Mouse (Mus musculus) layer of hippocampus, adult 2 months (tissue): ENCODE results near the gene Gm38431. TPM values are rescaled to one million over a fixed set of nuclear protein-coding genes. Genes with fewer than 3 reads are reported as not detected.

Source experiments
- DNase-seq, 2 experiments: peaks; one replicate each; pipeline ENCODE4 v3.0.0; 2022; ENCODE audit warnings: low spot score in 2 of 2
- H3K27ac ChIP-seq: fragments of 200-600 bp; 2 replicates; pipeline ENCODE4 v1.8.1; 2022
- H3K4me3 ChIP-seq: fragments of 200-600 bp; 2 replicates; pipeline ENCODE4 v1.8.1; 2022; ENCODE audit warnings: mild to moderate bottlenecking
- CTCF ChIP-seq: fragments of 200-600 bp; conservative IDR thresholded peaks from 2 replicates; pipeline ENCODE4 v1.8.1; 2022; ENCODE audit warnings: antibody characterized with exemption, mild to moderate bottlenecking, moderate library complexity
- total RNA-seq, 2 experiments: library from RNA; stranded (reverse); gene quantifications; 2 replicates each; pipeline ENCODE4 v1.2.3; 2021

The Gm38431 gene
- total RNA-seq, 2 experiments from 2014 or later = 2.9 to 3.8 TPM

DNA sequence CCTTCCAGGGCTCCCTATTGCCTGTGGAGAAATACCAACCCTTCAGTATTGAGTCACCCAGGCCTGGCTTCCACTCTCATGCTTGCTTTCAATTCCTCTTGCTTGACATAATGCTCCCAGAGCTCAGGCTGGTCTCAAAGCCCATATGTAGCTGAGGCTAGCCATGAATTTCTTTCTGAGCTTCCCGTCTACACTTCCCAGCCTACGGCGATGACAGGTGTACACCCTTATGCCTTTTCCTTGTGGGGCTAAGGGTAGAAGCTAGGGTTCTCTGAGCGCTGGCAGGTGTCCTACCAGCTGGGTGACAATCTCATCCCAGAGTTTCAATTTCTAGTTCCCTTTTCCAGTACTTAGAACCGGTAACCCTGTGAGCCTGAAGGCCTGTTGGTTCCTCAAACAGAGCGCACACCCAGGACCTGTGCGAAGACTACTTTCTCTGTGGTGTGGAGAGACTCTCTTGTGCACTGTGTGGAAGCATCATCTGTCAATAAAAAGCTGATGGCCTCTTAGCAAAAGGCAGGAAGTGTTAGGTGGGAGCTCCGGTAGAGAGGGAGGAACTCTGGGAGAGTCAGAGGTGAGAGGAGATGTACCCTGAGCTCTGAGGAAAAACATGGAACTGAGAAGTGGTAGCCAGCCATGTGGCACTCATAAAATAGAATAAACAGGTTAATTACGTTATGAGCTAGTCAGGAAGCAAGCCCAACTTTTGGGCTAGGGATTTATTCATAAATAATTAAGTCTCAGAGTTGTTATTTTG is 33.9 kb upstream of the Gm38431 start:
- DNase-seq = no peak
- Histone ChIP-seq H3K4me3 (no peak overlapping the region), H3K27ac (no peak overlapping the region)
- no peak for TF ChIP-seq CTCF

DNA sequence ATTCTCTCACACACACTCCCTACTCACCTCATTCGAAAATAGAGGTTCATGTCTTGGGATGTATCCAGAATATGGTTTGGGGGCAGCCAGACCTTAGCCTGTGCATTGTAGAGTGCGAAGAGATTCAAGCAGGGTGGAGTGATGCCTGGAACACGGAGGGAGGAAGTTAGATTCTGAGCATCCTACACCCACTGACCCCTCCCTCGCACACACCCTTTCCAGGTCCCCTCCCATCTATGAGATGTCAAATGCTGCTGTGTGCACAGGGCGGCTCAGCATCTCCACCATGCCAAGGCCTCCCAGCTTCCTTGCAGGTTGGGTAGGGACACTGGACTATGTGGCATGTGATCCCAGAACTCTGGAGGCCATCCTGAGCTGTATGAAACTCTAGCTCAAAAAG is 33.0 kb upstream of the Gm38431 start:
- no peak overlapping the region for H3K4me3 ChIP-seq
- no peak for TF ChIP-seq CTCF
- no peak for DNase-seq
- H3K27ac ChIP-seq = no peak overlapping the region

GRCm38 (mm10) chr9:21121483-21121882 is 29.7 kb upstream of the Gm38431 start:
- Histone ChIP-seq H3K27ac (no peak overlapping the region), H3K4me3 (no peak overlapping the region)
- DNase-seq = no peak
- TF ChIP-seq CTCF = no peak

DNA sequence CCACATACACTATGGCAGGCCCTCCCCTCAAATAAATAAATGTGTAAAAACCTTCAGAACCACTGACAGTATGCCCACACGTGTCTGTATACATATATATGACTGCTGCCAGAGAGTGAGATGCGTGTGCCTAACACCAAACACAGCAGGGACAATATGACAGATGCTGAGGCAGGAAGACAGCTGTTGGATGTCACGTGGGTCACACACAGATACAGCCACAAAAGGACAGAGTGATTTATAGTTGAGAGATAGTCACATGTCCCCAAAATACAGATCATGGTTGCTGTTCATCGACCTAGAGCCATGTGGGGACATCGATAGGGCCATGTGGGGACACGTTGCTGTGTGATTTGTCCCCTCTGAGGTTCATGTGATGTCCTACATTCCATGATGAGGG is 25.3 kb upstream of the Gm38431 start:
- Histone ChIP-seq H3K27ac (no peak overlapping the region), H3K4me3 (no peak overlapping the region)
- TF ChIP-seq CTCF = no peak
- no peak for DNase-seq

GRCm38 (mm10) chr9:21115105-21115504 is 23.3 kb upstream of the Gm38431 start:
- no peak for DNase-seq
- H3K4me3 ChIP-seq = no peak overlapping the region
- H3K27ac ChIP-seq = no peak overlapping the region
- TF ChIP-seq CTCF = no peak

- H3K27ac ChIP-seq = peak overlapping the region; percentile 39; the same call in 1 of the 2 replicates
- no peak overlapping the region for H3K4me3 ChIP-seq
- no peak for TF ChIP-seq CTCF
- no peak for DNase-seq
Measured at GRCm38 (mm10) chr9:21114190-21114589, 22.4 kb upstream of the Gm38431 start.

DNA sequence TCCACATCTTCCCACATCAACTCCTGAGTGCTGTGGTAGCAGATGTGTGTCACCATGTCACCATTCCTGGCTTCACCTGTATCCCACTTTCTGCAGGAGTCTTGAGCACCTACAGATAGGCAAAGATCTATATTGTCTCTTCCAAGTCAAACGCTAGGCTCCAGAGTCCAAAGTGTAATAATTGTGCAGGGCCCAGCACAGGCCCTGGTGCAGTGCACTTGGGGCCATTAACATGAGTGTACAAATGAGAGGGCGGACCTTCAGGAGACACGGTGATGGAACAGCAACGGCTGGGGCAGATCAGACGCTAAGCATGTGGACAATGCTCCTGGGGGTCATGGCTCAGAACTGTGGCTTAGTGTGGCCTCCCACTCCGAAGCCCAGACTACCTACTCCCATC is 22.0 kb upstream of the Gm38431 start:
- H3K4me3 ChIP-seq = no peak overlapping the region
- no peak overlapping the region for H3K27ac ChIP-seq
- DNase-seq = no peak
- no peak for TF ChIP-seq CTCF

GRCm38 (mm10) chr9:21107607-21108237 is 15.9 kb upstream of the Gm38431 start:
- Histone ChIP-seq H3K4me3 (no peak overlapping the region), H3K27ac (no peak overlapping the region)
- no peak for TF ChIP-seq CTCF
- no peak for DNase-seq

DNA sequence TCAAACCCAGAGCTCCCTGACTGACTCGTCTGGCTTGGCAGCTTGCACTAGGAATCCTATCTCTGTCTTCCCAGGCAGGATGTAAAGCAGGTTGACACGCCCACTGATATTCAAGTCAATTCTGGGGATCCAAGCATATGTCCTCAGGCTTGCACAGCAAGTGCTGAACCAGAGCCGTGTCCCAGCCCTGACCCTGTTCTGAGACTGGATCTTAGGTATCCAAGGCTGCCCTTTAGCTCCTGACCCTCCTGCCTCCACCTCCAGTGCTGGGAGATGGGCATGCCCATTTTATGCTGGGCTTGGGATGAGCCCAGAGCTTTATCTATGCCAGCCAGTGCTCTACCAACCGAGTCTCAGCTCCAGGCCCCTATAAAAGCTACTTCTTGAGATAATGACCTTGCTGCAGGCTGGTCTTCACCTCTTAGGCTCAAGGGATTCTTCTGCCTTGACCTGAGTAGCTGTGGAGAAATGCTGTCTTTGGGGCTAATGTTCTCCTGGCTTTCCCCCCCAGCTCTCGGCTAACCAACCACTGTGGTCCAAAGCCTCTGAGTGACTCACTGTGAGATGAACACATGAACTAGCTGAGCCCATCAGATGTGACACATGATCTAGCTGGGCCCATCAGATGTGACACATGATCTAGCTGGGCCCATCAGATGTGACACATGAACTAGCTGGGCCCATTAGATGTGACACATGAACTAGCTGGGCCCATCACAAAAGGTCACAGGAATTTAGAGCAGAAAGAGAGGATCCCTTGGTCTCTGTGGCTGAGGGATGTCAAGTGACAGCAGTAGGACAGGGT is 14.2 kb upstream of the Gm38431 start:
- no peak for TF ChIP-seq CTCF
- H3K4me3 ChIP-seq = no peak overlapping the region
- peak overlapping the region; percentile 33; the same call in 1 of the 2 replicates for H3K27ac ChIP-seq
- DNase-seq = no peak

DNA sequence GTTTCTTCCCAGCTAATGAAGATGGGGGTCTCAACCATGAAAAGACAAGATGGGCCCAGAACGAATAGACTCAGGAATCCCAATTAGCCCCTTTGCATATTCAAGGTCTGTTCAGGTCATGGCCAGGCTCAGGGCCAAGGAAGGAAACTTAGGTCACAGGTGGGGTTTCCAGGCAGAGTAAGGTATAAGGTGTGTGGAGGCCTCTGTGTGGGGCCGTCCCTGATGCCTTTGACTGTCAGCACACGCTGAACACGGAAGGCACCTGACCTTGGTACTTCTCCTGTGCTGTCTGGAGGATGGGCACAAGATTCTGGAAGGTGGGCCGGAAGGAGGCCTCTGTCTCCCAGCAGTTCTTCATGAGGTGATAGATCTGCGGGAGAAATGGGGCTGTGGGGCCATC is 13.0 kb upstream of the Gm38431 start:
- Histone ChIP-seq H3K27ac (no peak overlapping the region), H3K4me3 (no peak overlapping the region)
- no peak for TF ChIP-seq CTCF
- no peak for DNase-seq

GRCm38 (mm10) chr9:21102076-21102475 is 10.3 kb upstream of the Gm38431 start:
- no peak for DNase-seq
- no peak for TF ChIP-seq CTCF
- H3K4me3 ChIP-seq = no peak overlapping the region
- no peak overlapping the region for H3K27ac ChIP-seq

DNA sequence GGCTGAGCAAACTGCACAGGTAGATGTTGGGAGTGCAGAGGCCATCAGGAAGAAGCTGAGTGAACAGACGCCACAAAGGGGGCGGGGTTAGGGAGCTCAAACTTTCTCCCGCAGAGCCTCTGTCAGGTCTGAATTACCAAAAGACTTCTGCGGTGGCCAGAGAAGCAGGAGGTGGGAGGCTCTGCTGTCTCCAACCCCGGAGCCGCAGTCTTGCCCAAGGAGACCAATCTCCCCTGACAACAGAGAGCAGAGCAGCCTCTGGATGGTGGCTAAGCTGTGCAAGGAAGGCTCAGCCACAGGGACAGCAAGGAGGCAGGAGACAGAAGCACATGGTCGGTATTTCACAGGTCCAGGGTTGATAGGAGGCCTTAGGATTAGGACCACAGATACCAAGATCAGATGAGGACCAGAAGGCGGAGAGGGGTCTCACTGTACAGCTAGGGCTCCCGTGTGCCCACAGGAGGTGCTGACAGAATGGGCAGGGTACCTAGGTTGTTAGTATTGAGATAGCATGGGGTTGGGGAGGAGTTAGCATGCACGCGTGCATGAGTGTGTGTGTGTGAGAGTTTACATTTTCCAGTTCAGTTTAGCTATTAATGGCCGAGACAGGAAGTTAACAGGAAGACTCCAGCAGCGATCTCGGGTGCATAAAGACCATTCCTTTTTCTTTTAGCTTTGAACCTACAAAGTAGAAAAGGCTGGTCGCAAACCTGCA is 8.8 kb upstream of the Gm38431 start:
- no peak for TF ChIP-seq CTCF
- H3K27ac ChIP-seq = no peak overlapping the region
- DNase-seq = no peak
- H3K4me3 ChIP-seq = no peak overlapping the region

DNA sequence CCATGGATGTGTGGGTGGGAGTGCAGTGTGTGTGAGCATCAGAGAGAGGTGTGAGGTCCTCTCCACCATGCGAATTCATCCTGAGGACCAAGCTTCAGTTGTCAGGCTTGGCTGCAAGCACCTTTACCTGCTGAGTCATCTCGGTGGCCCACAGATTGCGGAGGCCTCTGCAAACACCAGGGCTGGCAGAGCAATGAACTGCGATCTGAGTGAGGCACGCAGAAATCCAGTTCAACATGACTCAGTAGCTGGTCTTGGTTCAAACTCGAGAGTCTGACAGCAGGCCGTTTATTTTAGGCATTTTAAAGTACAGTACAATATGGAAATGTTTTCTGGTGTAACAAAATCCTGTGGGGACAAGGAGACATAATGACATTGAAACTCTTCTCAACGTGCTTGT is 6.0 kb upstream of the Gm38431 start:
- Histone ChIP-seq H3K4me3 (no peak overlapping the region), H3K27ac (peak overlapping the region; percentile 88)
- DNase-seq = peak; percentile 58 to 68
- TF ChIP-seq CTCF = no peak
